Mouse (Mus musculus): ENCODE measurements around the gene Olfr653.

The Olfr653 gene

GRCm38 (mm10) chr7:104577014-104577413 lies at the start of gene Olfr653:
Olfr653 (plus strand) TSS chr7:104577314.
- in situ Hi-C loops (cut with MboI): no loop called here

- in situ Hi-C loops (cut with MboI): no loop called here
These were observed 27.3 kb upstream of the Olfr653 start, which contains the start of gene Olfr651 for GRCm38 (mm10) chr7:104549833-104550232. Olfr651 (plus strand) TSS chr7:104550133.

GRCm38 (mm10) chr7:104552700-104553099 lies 24.4 kb upstream of the Olfr653 start:
- in situ Hi-C loops (cut with MboI): no loop called here

GRCm38 (mm10) chr7:104560601-104561000 lies 16.5 kb upstream of the Olfr653 start, which contains the start of gene Olfr652:
Olfr652 (plus strand) TSS chr7:104560901.
- in situ Hi-C loops (cut with MboI): no loop called here

GRCm38 (mm10) chr7:104580846-104581245 lies 3.7 kb downstream of the Olfr653 start:
- in situ Hi-C loops (cut with MboI): no loop called here

GRCm38 (mm10) chr7:104581429-104581828 lies 4.3 kb downstream of the Olfr653 start:
- in situ Hi-C loops (cut with MboI): no loop called here

- in situ Hi-C loops (cut with MboI): no loop called here
These were observed 9.6 kb downstream of the Olfr653 start, which contains the start of gene Olfr654 for GRCm38 (mm10) chr7:104586725-104587124. Olfr654 (plus strand) TSS chr7:104587025.

GRCm38 (mm10) chr7:104588274-104588673 lies 11.2 kb downstream of the Olfr653 start:
- in situ Hi-C loops (cut with MboI): no loop called here

- in situ Hi-C loops (cut with MboI): loop anchor here (25.0 kb wide), 1 partner anchor 414 kb away; the partner anchor contains the start of genes Olfr648 and Olfr649
These were observed 24.6 kb downstream of the Olfr653 start, which contains the start of gene Olfr655 for GRCm38 (mm10) chr7:104601679-104602078. Olfr655 (minus strand) TSS chr7:104601779.

GRCm38 (mm10) chr7:104603173-104603572 lies 26.1 kb downstream of the Olfr653 start:
- in situ Hi-C loops (cut with MboI): loop anchor here (25.0 kb wide), 1 partner anchor 416 kb away; the partner anchor contains the start of genes Olfr648 and Olfr649

GRCm38 (mm10) chr7:104604727-104605126 lies 27.6 kb downstream of the Olfr653 start:
- in situ Hi-C loops (cut with MboI): loop anchor here (25.0 kb wide), 1 partner anchor 417 kb away; the partner anchor contains the start of genes Olfr648 and Olfr649

GRCm38 (mm10) chr7:104613655-104614054 lies 36.5 kb downstream of the Olfr653 start, which contains the start of gene Olfr656:
Olfr656 (plus strand) TSS chr7:104613955.
- in situ Hi-C loops (cut with MboI): loop anchor here (25.0 kb wide), 1 partner anchor 426 kb away; the partner anchor contains the start of genes Olfr648 and Olfr649

GRCm38 (mm10) chr7:104624494-104624893 lies 47.4 kb downstream of the Olfr653 start, which contains the start of gene Olfr657:
Olfr657 (plus strand) TSS chr7:104624794.
- in situ Hi-C loops (cut with MboI): loop anchor here (25.0 kb wide), 1 partner anchor 437 kb away; the partner anchor contains the start of genes Olfr648 and Olfr649
